In the genomic region with DNA sequence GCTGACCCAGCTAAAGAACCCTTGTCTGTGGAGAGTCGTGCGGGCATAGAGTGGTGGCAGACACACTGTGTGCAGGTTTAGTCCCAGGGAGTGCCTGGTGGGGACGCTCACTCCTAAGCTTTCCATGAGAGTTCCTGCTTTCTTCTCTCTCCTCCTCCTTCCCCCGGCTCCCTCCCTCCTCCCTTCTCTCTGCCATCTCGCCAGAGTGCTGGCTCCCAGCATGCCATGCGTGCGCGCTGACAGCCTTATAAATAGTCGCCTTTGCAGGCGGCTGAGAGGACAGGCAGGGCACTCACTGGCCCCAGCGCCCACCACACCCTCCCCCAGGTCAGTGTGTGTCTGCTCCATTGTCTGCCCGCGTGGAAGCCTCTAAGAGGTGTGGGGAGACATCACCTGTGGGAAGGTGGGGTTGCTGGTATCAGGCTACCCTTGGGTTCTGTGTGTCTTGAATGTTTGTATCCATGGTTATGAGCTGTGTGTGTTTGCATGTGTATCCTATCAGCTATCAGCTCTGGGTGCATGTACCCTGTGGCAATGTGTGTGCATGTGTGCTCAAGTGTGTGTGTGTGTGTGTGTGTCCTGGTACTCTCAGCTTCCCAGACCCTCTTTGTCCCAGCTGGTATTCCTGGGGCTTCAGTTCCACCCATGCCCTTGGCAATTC, we compare ENCODE assay signal across 7 mouse cellular contexts. TPM values are rescaled to one million over a fixed set of nuclear protein-coding genes. Genes with fewer than 3 reads are reported as not detected.
A peak's percentile ranks its signal among the peaks of the same experiment; 100 is the strongest.
DNase-seq lines count a peak whose midpoint lies in the region; ATAC-seq and TF ChIP-seq lines count a peak whose summit lies in the region.

No protein-coding gene starts in this region.

- H3K4me3 ChIP-seq in bone marrow macrophage, adult 2 months (ENCODE audit: insufficient read depth, low read length), result peak overlapping the region; percentile 31
- H3K4me3 ChIP-seq in stomach, embryonic 15.5 days (replicated peaks), result peak overlapping the region; percentile 20

- DNase-seq in embryo, embryonic 9.5 days (ENCODE audit: extremely low spot score), result peak; percentile 80
- peak; percentile 74 for DNase-seq in kidney, adult 18-20 months
- peak; percentile 90 to 96 for DNase-seq in left cerebral cortex, postnatal 25 days (ENCODE audit: low spot score in 2 of 2)

- intact Hi-C loops in left cerebral cortex, postnatal 25 days (cut with DNase I), result loop anchor here (5.0 kb wide), 1 partner anchor 132 kb away; a partner anchor contains a TSS

- TF ChIP-seq CTCF in bone marrow macrophage, adult 2 months (IDR thresholded peaks at IDR 0.05; ENCODE audit: low read depth, low read length), result no peak

- no peaks in the 10 kb centered on the region for H3K36me3 ChIP-seq in stomach, embryonic 15.5 days

- ATAC-seq in granulocyte monocyte progenitor cell, adult 5-6 weeks (replicated peaks; ENCODE audit: poor library complexity, severe bottlenecking), result peak; percentile 31
- 0 out of 2 replicates have a peak, but pooled peaks have one; percentile 8 for ATAC-seq in megakaryocyte-erythroid progenitor cell, adult 5-6 weeks (replicated peaks; ENCODE audit: low FRiP score, low TSS enrichment, poor library complexity, severe bottlenecking)
- ATAC-seq in stomach, embryonic 15.5 days (ENCODE audit: insufficient read depth, low FRiP score, low read depth), result 0 out of 2 replicates have a peak, but pooled peaks have one; percentile 8

- H3K4me2 ChIP-seq in stomach, embryonic 15.5 days, result peak overlapping the region; percentile 50

- no peak overlapping the region for H3K9ac ChIP-seq in stomach, embryonic 15.5 days

- no peaks in the 10 kb centered on the region for H3K9me3 ChIP-seq in stomach, embryonic 15.5 days

- no peak for TF ChIP-seq POLR2A in bone marrow macrophage, adult 2 months (IDR thresholded peaks at IDR 0.05; ENCODE audit: borderline replicate concordance, low read depth, low read length)

- no peak overlapping the region for H3K27ac ChIP-seq in bone marrow macrophage, adult 2 months (ENCODE audit: insufficient read depth, low read depth, low read length)
- H3K27ac ChIP-seq in stomach, embryonic 15.5 days, result peak overlapping the region; percentile 57

- 3% methylated on average over 13 of the region's 13 CpGs for WGBS in stomach, embryonic 15.5 days

- peaks cover 19% of the 10 kb centered on the region for H3K4me1 ChIP-seq in bone marrow macrophage, adult 2 months (ENCODE audit: control insufficient read depth, insufficient read depth, low read length)
- peaks cover 68% of the 10 kb centered on the region for H3K4me1 ChIP-seq in stomach, embryonic 15.5 days

- H3K27me3 ChIP-seq in stomach, embryonic 15.5 days (replicated peaks), result no peaks in the 10 kb centered on the region

RNA-seq across cellular contexts. Expression of a gene that starts 3.8 kb away (rescaled TPM):
- polyA plus RNA-seq in bone marrow macrophage, adult 2 months (2012; ENCODE audit: insufficient read depth, insufficient read length, missing spikeins), result 2.5 and 4.1 TPM in 2 replicates
- total RNA-seq in granulocyte monocyte progenitor cell, adult 5-6 weeks (2014; fragmentation: Nextera tagmentation), result 3.4 TPM in 1 of 2 replicates, not detected in the other
- 0.78 and 3.3 TPM in 2 replicates for total RNA-seq in granulocyte monocyte progenitor cell, adult 5-6 weeks (2017)
- 100 to 1,000 TPM; 157 to 159 TPM for total RNA-seq in left cerebral cortex, postnatal 25 days (2021)
- total RNA-seq in megakaryocyte-erythroid progenitor cell, adult 5-6 weeks (2014; fragmentation: Nextera tagmentation), result 1.7 and 2.4 TPM in 2 replicates
- total RNA-seq in megakaryocyte-erythroid progenitor cell, adult 5-6 weeks (2017), result 1.2 and 8.0 TPM in 2 replicates
- polyA plus RNA-seq in stomach, embryonic 15.5 days (2015; fragmentation: Nextera tagmentation; extraction: Ambion mirVana), result 21.8 and 22.1 TPM in 2 replicates

RNA-seq across cellular contexts. Expression of a gene that starts 21.1 kb away (rescaled TPM):
- 45.4 and 46.2 TPM in 2 replicates for polyA plus RNA-seq in bone marrow macrophage, adult 2 months (2012; ENCODE audit: insufficient read depth, insufficient read length, missing spikeins)
- total RNA-seq in granulocyte monocyte progenitor cell, adult 5-6 weeks (2014; fragmentation: Nextera tagmentation), result 11.0 and 28.9 TPM in 2 replicates
- total RNA-seq in granulocyte monocyte progenitor cell, adult 5-6 weeks (2017), result 4.0 and 6.0 TPM in 2 replicates
- total RNA-seq in left cerebral cortex, postnatal 25 days (2021), result 10 to 100 TPM; 21.9 to 25.0 TPM
- total RNA-seq in megakaryocyte-erythroid progenitor cell, adult 5-6 weeks (2014; fragmentation: Nextera tagmentation), result 97.0 and 99.9 TPM in 2 replicates
- total RNA-seq in megakaryocyte-erythroid progenitor cell, adult 5-6 weeks (2017), result 10.8 and 21.3 TPM in 2 replicates
- 59.6 and 65.3 TPM in 2 replicates for polyA plus RNA-seq in stomach, embryonic 15.5 days (2015; fragmentation: Nextera tagmentation; extraction: Ambion mirVana)

RNA-seq across cellular contexts. Expression of a gene that starts 25.8 kb away (rescaled TPM):
- 30.7 and 35.3 TPM in 2 replicates for polyA plus RNA-seq in bone marrow macrophage, adult 2 months (2012; ENCODE audit: insufficient read depth, insufficient read length, missing spikeins)
- 16.2 and 19.0 TPM in 2 replicates for total RNA-seq in granulocyte monocyte progenitor cell, adult 5-6 weeks (2014; fragmentation: Nextera tagmentation)
- total RNA-seq in granulocyte monocyte progenitor cell, adult 5-6 weeks (2017), result 11.3 and 14.2 TPM in 2 replicates
- total RNA-seq in left cerebral cortex, postnatal 25 days (2021), result 100 to 1,000 TPM; 112 to 117 TPM
- 13.8 and 19.1 TPM in 2 replicates for total RNA-seq in megakaryocyte-erythroid progenitor cell, adult 5-6 weeks (2014; fragmentation: Nextera tagmentation)
- 6.5 and 12.9 TPM in 2 replicates for total RNA-seq in megakaryocyte-erythroid progenitor cell, adult 5-6 weeks (2017)
- 17.4 and 19.7 TPM in 2 replicates for polyA plus RNA-seq in stomach, embryonic 15.5 days (2015; fragmentation: Nextera tagmentation; extraction: Ambion mirVana)

RNA-seq across cellular contexts. Expression of a gene that starts 38.4 kb away (rescaled TPM):
- 22.0 and 26.9 TPM in 2 replicates for polyA plus RNA-seq in bone marrow macrophage, adult 2 months (2012; ENCODE audit: insufficient read depth, insufficient read length, missing spikeins)
- total RNA-seq in granulocyte monocyte progenitor cell, adult 5-6 weeks (2014; fragmentation: Nextera tagmentation), result 37.5 and 51.7 TPM in 2 replicates
- total RNA-seq in granulocyte monocyte progenitor cell, adult 5-6 weeks (2017), result 26.0 and 31.9 TPM in 2 replicates
- 10 to 100 TPM; 40.1 to 41.1 TPM for total RNA-seq in left cerebral cortex, postnatal 25 days (2021)
- 21.5 and 29.8 TPM in 2 replicates for total RNA-seq in megakaryocyte-erythroid progenitor cell, adult 5-6 weeks (2014; fragmentation: Nextera tagmentation)
- total RNA-seq in megakaryocyte-erythroid progenitor cell, adult 5-6 weeks (2017), result 22.3 and 22.7 TPM in 2 replicates
- polyA plus RNA-seq in stomach, embryonic 15.5 days (2015; fragmentation: Nextera tagmentation; extraction: Ambion mirVana), result 18.3 and 20.3 TPM in 2 replicates

RNA-seq across cellular contexts. Expression of a gene that starts 49.9 kb away (rescaled TPM):
- not detected in 2 replicates for polyA plus RNA-seq in bone marrow macrophage, adult 2 months (2012; ENCODE audit: insufficient read depth, insufficient read length, missing spikeins)
- not detected in 2 replicates for total RNA-seq in granulocyte monocyte progenitor cell, adult 5-6 weeks (2014; fragmentation: Nextera tagmentation)
- total RNA-seq in granulocyte monocyte progenitor cell, adult 5-6 weeks (2017), result not detected in 2 replicates
- under 1 TPM; 0.80 to 0.94 TPM for total RNA-seq in left cerebral cortex, postnatal 25 days (2021)
- not detected in 2 replicates for total RNA-seq in megakaryocyte-erythroid progenitor cell, adult 5-6 weeks (2014; fragmentation: Nextera tagmentation)
- 0.75 TPM in 1 of 2 replicates, not detected in the other for total RNA-seq in megakaryocyte-erythroid progenitor cell, adult 5-6 weeks (2017)
- polyA plus RNA-seq in stomach, embryonic 15.5 days (2015; fragmentation: Nextera tagmentation; extraction: Ambion mirVana), result 0.09 and 0.12 TPM in 2 replicates

Comparison
In these comparisons a context has a peak if more than half of its experiments do, and no peak if none do; other contexts are left out.
1. RNA of a gene that starts 3.8 kb away (total RNA-seq): 157 to 159 TPM in left cerebral cortex, postnatal 25 days; 0.78 to 3.4 TPM in granulocyte monocyte progenitor cell, adult 5-6 weeks and 1.2 to 8.0 TPM in megakaryocyte-erythroid progenitor cell, adult 5-6 weeks; every median in the first group is over 10 times any median in the second.
2. RNA of a gene that starts 25.8 kb away (total RNA-seq): 112 to 117 TPM in left cerebral cortex, postnatal 25 days; 6.5 to 19.1 TPM in megakaryocyte-erythroid progenitor cell, adult 5-6 weeks and 11.3 to 19.0 TPM in granulocyte monocyte progenitor cell, adult 5-6 weeks; every median in the first group is over 4 times any median in the second.
3. Peak in every context shown above with its lines, with median percentiles within 50 percentile points of each other: DNase-seq and ATAC-seq.